Mouse (Mus musculus): ENCODE measurements around the gene Treml4. TPM values are rescaled to one million over a fixed set of nuclear protein-coding genes. Genes with fewer than 3 reads are reported as not detected.
"Not testable (repeated sequence)": the region's sequence is repeated elsewhere in the genome, so short reads cannot be mapped to it uniquely, and the experiment has no call there.

Treml4 gene
- total RNA-seq, 2 experiments from 2014 or later: 0.20 to 1.6 TPM

GRCm38 (mm10) chr17:48274098-48274497 is 10.0 kb downstream of the Treml4 start:
- DNase-seq (ENCODE audit: low spot score in 2 of 2): no peak

- peak; percentile 42 to 77 for DNase-seq (ENCODE audit: low spot score in 2 of 2)
These were observed 10.8 kb downstream of the Treml4 start for GRCm38 (mm10) chr17:48274885-48275284.

- no peak for DNase-seq (ENCODE audit: low spot score in 2 of 2)
These were observed 11.6 kb downstream of the Treml4 start for GRCm38 (mm10) chr17:48275736-48276135.

- DNase-seq (ENCODE audit: low spot score in 2 of 2): no peak
These were observed 14.3 kb downstream of the Treml4 start for GRCm38 (mm10) chr17:48278381-48278780.

GRCm38 (mm10) chr17:48279002-48279401 is 14.9 kb downstream of the Treml4 start:
- DNase-seq (ENCODE audit: low spot score in 2 of 2): no peak

- no peak for DNase-seq (ENCODE audit: low spot score in 2 of 2)
These were observed 17.0 kb downstream of the Treml4 start for GRCm38 (mm10) chr17:48280943-48281738.

GRCm38 (mm10) chr17:48281739-48282085 is 17.6 kb downstream of the Treml4 start:
- no peak for DNase-seq (ENCODE audit: low spot score in 2 of 2)

GRCm38 (mm10) chr17:48286765-48287164 is 22.7 kb downstream of the Treml4 start:
- DNase-seq (ENCODE audit: low spot score in 2 of 2): no peak

- DNase-seq (ENCODE audit: low spot score in 2 of 2): no peak
These were observed 23.2 kb downstream of the Treml4 start for GRCm38 (mm10) chr17:48287276-48287675.

- no peak for DNase-seq (ENCODE audit: low spot score in 2 of 2)
These were observed 29.6 kb downstream of the Treml4 start for GRCm38 (mm10) chr17:48293500-48294194.

- DNase-seq (ENCODE audit: low spot score in 2 of 2): no peak
These were observed 35.1 kb downstream of the Treml4 start, which contains the start of gene Treml2 for GRCm38 (mm10) chr17:48299203-48299602. Treml2 (plus strand) TSS chr17:48299498.

GRCm38 (mm10) chr17:48299756-48300155 is 35.7 kb downstream of the Treml4 start:
- DNase-seq (ENCODE audit: low spot score in 2 of 2): no peak

GRCm38 (mm10) chr17:48300199-48300598 is 36.1 kb downstream of the Treml4 start:
- DNase-seq (ENCODE audit: low spot score in 2 of 2): no peak

- no peak for DNase-seq (ENCODE audit: low spot score in 2 of 2)
These were observed 36.8 kb downstream of the Treml4 start for GRCm38 (mm10) chr17:48300861-48301260.

GRCm38 (mm10) chr17:48301792-48302191 is 37.7 kb downstream of the Treml4 start:
- DNase-seq (ENCODE audit: low spot score in 2 of 2): no peak

GRCm38 (mm10) chr17:48312124-48312523 is 48.0 kb downstream of the Treml4 start:
- no peak for DNase-seq (ENCODE audit: low spot score in 2 of 2)

GRCm38 (mm10) chr17:48315905-48316579 is 51.9 kb downstream of the Treml4 start, which contains the start of gene B430306N03Rik:
B430306N03Rik (plus strand) TSS chr17:48316141.
- DNase-seq (ENCODE audit: low spot score in 2 of 2): not testable (repeated sequence)

- DNase-seq (ENCODE audit: low spot score in 2 of 2): no peak
These were observed 54.6 kb downstream of the Treml4 start for GRCm38 (mm10) chr17:48318686-48319085.

- no peak for DNase-seq (ENCODE audit: low spot score in 2 of 2)
These were observed 57.2 kb downstream of the Treml4 start for GRCm38 (mm10) chr17:48321279-48321678.

- DNase-seq (ENCODE audit: low spot score in 2 of 2): no peak
These were observed 59.1 kb downstream of the Treml4 start for GRCm38 (mm10) chr17:48323236-48323635.

- DNase-seq (ENCODE audit: low spot score in 2 of 2): no peak
These were observed 60.2 kb downstream of the Treml4 start for GRCm38 (mm10) chr17:48324258-48324657.
